In the genomic region with DNA sequence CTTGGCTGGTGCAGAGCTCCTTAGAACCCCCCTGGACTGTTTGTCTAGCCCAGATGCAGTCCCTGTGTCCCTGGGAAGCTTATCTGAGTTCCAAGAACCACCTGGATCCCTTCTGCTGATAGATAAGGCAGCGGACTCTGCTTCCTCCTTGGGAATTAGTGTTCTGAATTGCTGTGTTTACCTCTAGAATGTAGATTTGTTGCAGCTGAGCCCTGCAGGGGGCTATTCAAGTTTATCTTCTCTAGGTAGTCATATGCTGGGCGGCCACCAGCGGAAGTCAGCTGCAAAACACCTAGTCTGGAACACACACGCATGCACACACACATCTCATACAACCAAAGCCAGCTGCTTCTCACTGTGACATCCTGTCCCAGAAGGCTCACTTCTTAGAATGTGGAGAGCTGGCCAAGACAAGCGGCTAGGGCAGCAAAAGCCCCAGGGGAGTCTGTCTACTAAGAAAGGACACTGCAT, we compare ENCODE assay signal across 8 mouse cellular contexts. TPM values are rescaled to one million over a fixed set of nuclear protein-coding genes. Genes with fewer than 3 reads are reported as not detected.
A peak's percentile ranks its signal among the peaks of the same experiment; 100 is the strongest.
DNase-seq lines count a peak whose midpoint lies in the region; ATAC-seq and TF ChIP-seq lines count a peak whose summit lies in the region.
"Had no signal": no experiment of that assay in that cellular context is flagged by ENCODE, and none has a peak within 500 bp of the region (broad histone marks: within the 10 kb centered on the region; RNA-seq: fewer than 3 reads in every experiment).

No protein-coding gene starts in this region.

- H3K4me3 ChIP-seq in MEL (ENCODE audit: control insufficient read depth in 1 of 2, insufficient read depth in 1 of 2, low read depth in 2 of 2, low read length in 2 of 2) = peak overlapping the region; percentile 3 to 11
- H3K4me3 ChIP-seq: heart, embryonic 13.5 days had no signal

- TF ChIP-seq RAD21 in MEL (IDR thresholded peaks at IDR 0.05; ENCODE audit: low read depth, low read length) = no peak

- ATAC-seq in granulocyte monocyte progenitor cell, adult 5-6 weeks (replicated peaks; ENCODE audit: poor library complexity, severe bottlenecking) = no peak

- no peaks in the 10 kb centered on the region for H3K27me3 ChIP-seq in MEL (ENCODE audit: control insufficient read depth in 1 of 2, insufficient read depth in 2 of 2, low read length in 2 of 2)
- H3K27me3 ChIP-seq: heart, embryonic 13.5 days had no signal

- DNase-seq in CD4-positive, CD25-positive, alpha-beta regulatory T cell, adult 2 months (ENCODE audit: low read depth, low spot score) = peak; percentile 86
- peak; percentile 91 for DNase-seq in MEL (ENCODE audit: low read depth, low spot score)
- DNase-seq in kidney, postnatal 14 days = peak; percentile 38
- DNase-seq in natural killer cell, adult 2 months (ENCODE audit: low spot score in 2 of 2) = peak; percentile 79 to 85
- no peak for DNase-seq in frontal cortex, postnatal 14 days (ENCODE audit: low spot score in 2 of 2)
- no peak for DNase-seq in layer of hippocampus, adult 11-12 months (ENCODE audit: low spot score)

- TF ChIP-seq POLR2A in MEL (IDR thresholded peaks at IDR 0.05; ENCODE audit: control insufficient read depth in 1 of 2, insufficient read depth in 1 of 2, low read depth in 1 of 2, low read length in 2 of 2, poor library complexity in 1 of 2) = no peak

- H3K27ac ChIP-seq in MEL (ENCODE audit: control insufficient read depth, low read depth, low read length) = peak overlapping the region; percentile 82

- TF ChIP-seq CTCF in MEL (IDR thresholded peaks at IDR 0.05 in 2 of 3, conservative IDR thresholded peaks at IDR 0.05 in 1 of 3; ENCODE audit: control insufficient read depth in 1 of 3, insufficient read depth in 1 of 3, low read depth in 2 of 3, low read length in 3 of 3, poor library complexity in 1 of 3, severe bottlenecking in 1 of 3) = peak; percentile 11 to 24 (median 23); a peak in 2 of 6 replicates

- H3K4me1 ChIP-seq in MEL (ENCODE audit: control insufficient read depth in 1 of 2, insufficient read depth in 2 of 2, low read length in 2 of 2) = peaks cover 56 to 76% of the 10 kb centered on the region in 2 experiments

- H3K79me2 ChIP-seq in MEL (ENCODE audit: control insufficient read depth, insufficient read depth, low read length, poor library complexity) = no peaks in the 10 kb centered on the region

- peak overlapping the region; percentile 41 for H3K9ac ChIP-seq in MEL (ENCODE audit: control insufficient read depth, low read depth, low read length, poor library complexity, severe bottlenecking)
- H3K9ac ChIP-seq: heart, embryonic 13.5 days had no signal

- peaks cover 0 to 78% of the 10 kb centered on the region in 2 experiments; a peak in 2 of 4 replicates for H3K36me3 ChIP-seq in MEL (ENCODE audit: control insufficient read depth in 1 of 2, insufficient read depth in 2 of 2, low read length in 2 of 2)
- H3K36me3 ChIP-seq: heart, embryonic 13.5 days had no signal

- TF ChIP-seq EP300 in MEL (IDR thresholded peaks at IDR 0.05; ENCODE audit: low read depth in 1 of 2, low read length in 2 of 2) = peak; percentile 93 to 95

- no peaks in the 10 kb centered on the region for H3K9me3 ChIP-seq in MEL (replicated peaks; ENCODE audit: insufficient read depth, low read length)
- H3K9me3 ChIP-seq: heart, embryonic 13.5 days had no signal

TF ChIP-seq in MEL, 35 proteins besides CTCF, POLR2A, EP300 and RAD21:
- TF ChIP-seq MAFK (IDR thresholded peaks at IDR 0.05; ENCODE audit: borderline replicate concordance, low read depth, low read length) (no peak), UBTF (IDR thresholded peaks at IDR 0.05; ENCODE audit: borderline replicate concordance, insufficient read depth, low read depth, low read length) (no peak), TAL1 (IDR thresholded peaks at IDR 0.05; ENCODE audit: low read length) (peak; percentile 92), USF2 (IDR thresholded peaks at IDR 0.05; ENCODE audit: borderline replicate concordance in 1 of 2, insufficient read depth in 1 of 2, low read depth in 1 of 2, low read length in 2 of 2) (no peak), BHLHE40 (IDR thresholded peaks at IDR 0.05; ENCODE audit: borderline replicate concordance, low read depth, low read length) (peak; percentile 82; the same call in 1 of the 2 replicates), ZC3H11A (IDR thresholded peaks at IDR 0.05; ENCODE audit: low read depth, low read length) (no peak), MXI1 (IDR thresholded peaks at IDR 0.05; ENCODE audit: low read depth, low read length) (peak; percentile 85), KAT2A (conservative IDR thresholded peaks at IDR 0.05; ENCODE audit: low read depth, low read length) (no peak; the same call in 1 of the 2 replicates), ETS1 (IDR thresholded peaks at IDR 0.05; ENCODE audit: low read depth, low read length) (peak; percentile 100), MEF2A (IDR thresholded peaks at IDR 0.05; ENCODE audit: extremely low read depth, insufficient replicate concordance, low read depth, low read length, poor library complexity, severe bottlenecking) (no peak), MYB (IDR thresholded peaks at IDR 0.05; ENCODE audit: low read depth, low read length) (peak; percentile 45; the same call in 1 of the 2 replicates), NRF1 (IDR thresholded peaks at IDR 0.05; ENCODE audit: insufficient read depth, low read depth, low read length, poor library complexity, severe bottlenecking) (peak; percentile 52; the same call in 1 of the 2 replicates), TBP (IDR thresholded peaks at IDR 0.05; ENCODE audit: low read depth, low read length) (no peak), NELFE (IDR thresholded peaks at IDR 0.05; ENCODE audit: low read depth, low read length) (no peak), HCFC1 (IDR thresholded peaks at IDR 0.05; ENCODE audit: low read depth, low read length) (peak; percentile 58; the same call in 1 of the 2 replicates), MAX (IDR thresholded peaks at IDR 0.05; ENCODE audit: low read length) (peak; percentile 12; the same call in 1 of the 2 replicates), ZMIZ1 (IDR thresholded peaks at IDR 0.05; ENCODE audit: low read depth, low read length) (0 out of 2 replicates have a peak, but pooled peaks have one; percentile 61), MAZ (IDR thresholded peaks at IDR 0.05; ENCODE audit: low read depth, low read length) (0 out of 2 replicates have a peak, but pooled peaks have one; percentile 39), E2F4 (IDR thresholded peaks at IDR 0.05; ENCODE audit: borderline replicate concordance, low read depth, low read length) (no peak), SMC3 (IDR thresholded peaks at IDR 0.05; ENCODE audit: low read depth, low read length) (no peak), TCF12 (IDR thresholded peaks at IDR 0.05; ENCODE audit: low read depth, low read length) (peak; percentile 97), GABPA (IDR thresholded peaks at IDR 0.05; ENCODE audit: low read depth, low read length) (no peak), GATA1 (IDR thresholded peaks at IDR 0.05; ENCODE audit: low read depth, low read length) (peak; percentile 97), SIN3A (IDR thresholded peaks at IDR 0.05; ENCODE audit: low read length) (peak; percentile 94), MYC (IDR thresholded peaks at IDR 0.05; ENCODE audit: low read depth, low read length) (0 out of 2 replicates have a peak, but pooled peaks have one; percentile 10), JUND (IDR thresholded peaks at IDR 0.05; ENCODE audit: low read depth, low read length) (no peak), ELF1 (IDR thresholded peaks at IDR 0.05; ENCODE audit: low read depth, low read length) (peak; percentile 43; the same call in 1 of the 2 replicates), POLR2AphosphoS2 (IDR thresholded peaks at IDR 0.05; ENCODE audit: low read length) (no peak), ZNF384 (IDR thresholded peaks at IDR 0.05; ENCODE audit: low read depth, low read length) (peak; percentile 43; the same call in 1 of the 2 replicates), USF1 (IDR thresholded peaks at IDR 0.05; ENCODE audit: low read depth, low read length) (peak; percentile 44; the same call in 1 of the 2 replicates), CHD2 (IDR thresholded peaks at IDR 0.05; ENCODE audit: low read length) (no peak), RCOR1 (IDR thresholded peaks at IDR 0.05; ENCODE audit: low read depth, low read length) (peak; percentile 80), ZKSCAN1 (IDR thresholded peaks at IDR 0.05; ENCODE audit: low read depth, low read length) (no peak), CHD1 (IDR thresholded peaks at IDR 0.05; ENCODE audit: low read depth, low read length) (no peak), POLR2AphosphoS5 (IDR thresholded peaks at IDR 0.05; ENCODE audit: borderline replicate concordance, low read depth, low read length) (no peak)

RNA-seq across cellular contexts. Expression of gene Pdcd4, which starts 1.2 kb away (rescaled TPM):
- 19.7 and 30.0 TPM in 2 replicates for total RNA-seq in MEL (2012; rRNA removed)
- polyA plus RNA-seq in MEL (2012; ENCODE audit: insufficient read depth in 1 of 2, insufficient read length in 2 of 2, low read depth in 1 of 2, low replicate concordance in 2 of 2, missing spikeins in 1 of 2) = 10 to 100 TPM in 1 of 2 experiments, not detected in 1; 37.6 TPM
- total RNA-seq in granulocyte monocyte progenitor cell, adult 5-6 weeks (2014; fragmentation: Nextera tagmentation) = 267 and 284 TPM in 2 replicates
- total RNA-seq in granulocyte monocyte progenitor cell, adult 5-6 weeks (2017) = 437 and 499 TPM in 2 replicates

RNA-seq across cellular contexts. Expression of gene Shoc2, which starts 53.3 kb away (rescaled TPM):
- 33.4 and 37.0 TPM in 2 replicates for total RNA-seq in MEL (2012; rRNA removed)
- polyA plus RNA-seq in MEL (2012; ENCODE audit: insufficient read depth in 1 of 2, insufficient read length in 2 of 2, low read depth in 1 of 2, low replicate concordance in 2 of 2, missing spikeins in 1 of 2) = 10 to 100 TPM in 1 of 2 experiments, not detected in 1; 55.6 TPM
- total RNA-seq in granulocyte monocyte progenitor cell, adult 5-6 weeks (2014; fragmentation: Nextera tagmentation) = 28.4 and 30.1 TPM in 2 replicates
- total RNA-seq in granulocyte monocyte progenitor cell, adult 5-6 weeks (2017) = 42.8 and 55.2 TPM in 2 replicates

RNA-seq across cellular contexts. Expression of gene Bbip1, which starts 53.6 kb away (rescaled TPM):
- 71.3 and 81.9 TPM in 2 replicates for total RNA-seq in MEL (2012; rRNA removed)
- polyA plus RNA-seq in MEL (2012; ENCODE audit: insufficient read depth in 1 of 2, insufficient read length in 2 of 2, low read depth in 1 of 2, low replicate concordance in 2 of 2, missing spikeins in 1 of 2) = 10 to 100 TPM in 1 of 2 experiments, not detected in 1; 75.9 TPM
- total RNA-seq in granulocyte monocyte progenitor cell, adult 5-6 weeks (2014; fragmentation: Nextera tagmentation) = 63.6 and 91.9 TPM in 2 replicates
- 33.7 and 37.1 TPM in 2 replicates for total RNA-seq in granulocyte monocyte progenitor cell, adult 5-6 weeks (2017)

Comparison
In these comparisons a context has a peak if more than half of its experiments do, and no peak if none do; other contexts are left out.
1. DNase-seq: peak in CD4-positive, CD25-positive, alpha-beta regulatory T cell, adult 2 months (single experiment), MEL (single experiment), kidney, postnatal 14 days (single experiment) and natural killer cell, adult 2 months (2 of 2); none in frontal cortex, postnatal 14 days (0 of 2) and layer of hippocampus, adult 11-12 months (single experiment).